Mouse (Mus musculus) CH12.LX (cell line): ENCODE measurements around the gene Pigr.

Experiments
- CHD1 ChIP-seq: IDR thresholded peaks from 2 replicates; pipeline ENCODE4 v1.6.1; 2012; ENCODE audit warnings: low read depth, low read length, improper control_type of control experiment, inconsistent platforms
- CTCF ChIP-seq, 2 experiments: IDR thresholded peaks in 1 of 2; conservative IDR thresholded peaks in 1 of 2; 2 replicates each; pipeline ENCODE4 v1.5.1; 2011 to 2012; ENCODE audit warnings: low read depth in 2 of 2, low read length in 2 of 2, improper control_type of control experiment in 1 of 2, inconsistent platforms in 1 of 2, mild to moderate bottlenecking in 1 of 2, moderate library complexity in 1 of 2
- E2F4 ChIP-seq: IDR thresholded peaks from 2 replicates; pipeline ENCODE4 v1.6.1; 2011; ENCODE audit warnings: low read depth, low read length, improper control_type of control experiment; ENCODE audit not compliant: insufficient replicate concordance
- EP300 ChIP-seq: IDR thresholded peaks from 2 replicates; pipeline ENCODE4 v1.6.1; 2011; ENCODE audit warnings: low read length, improper control_type of control experiment
- GABPA ChIP-seq: IDR thresholded peaks from 2 replicates; pipeline ENCODE4 v1.6.1; 2012; ENCODE audit warnings: low read depth, low read length, improper control_type of control experiment, inconsistent platforms; ENCODE audit not compliant: insufficient replicate concordance
- MAX ChIP-seq: IDR thresholded peaks from 2 replicates; pipeline ENCODE4 v1.6.1; 2011; ENCODE audit warnings: low read length, improper control_type of control experiment
- MEF2A ChIP-seq: IDR thresholded peaks from 2 replicates; pipeline ENCODE4 v1.6.1; 2014; ENCODE audit warnings: low read depth, mild to moderate bottlenecking, inconsistent platforms, low read length, improper control_type of control experiment, borderline replicate concordance
- POLR2A ChIP-seq: IDR thresholded peaks from 2 replicates; pipeline ENCODE4 v1.6.1; 2011; ENCODE audit warnings: low read depth, mild to moderate bottlenecking, improper control_type of control experiment, low read length
- TBP ChIP-seq: conservative IDR thresholded peaks from 2 replicates; pipeline ENCODE4 v1.6.1; 2011; ENCODE audit warnings: low read depth, low read length, improper control_type of control experiment
- ZC3H11A ChIP-seq: IDR thresholded peaks from 2 replicates; pipeline ENCODE4 v1.6.1; 2012; ENCODE audit warnings: low read depth, mild to moderate bottlenecking, inconsistent platforms, low read length, improper control_type of control experiment
- ZMIZ1 ChIP-seq: IDR thresholded peaks from 2 replicates; pipeline ENCODE4 v1.6.1; 2012; ENCODE audit warnings: low read depth, mild to moderate bottlenecking, inconsistent platforms, low read length, improper control_type of control experiment

GRCm38 (mm10) chr1:130821149-130821471, 5.4 kb upstream of the Pigr start:
- no peak for TF ChIP-seq CTCF (conservative IDR thresholded peaks at IDR 0.05 in 1 of 2, IDR thresholded peaks at IDR 0.05 in 1 of 2; ENCODE audit: low read depth in 2 of 2, low read length in 2 of 2)
- TF ChIP-seq TBP: no peak
- no peak for TF ChIP-seq MEF2A
- no peak; the same call in 1 of the 2 replicates for TF ChIP-seq CHD1
- TF ChIP-seq EP300: no peak
- TF ChIP-seq ZMIZ1: no peak
- TF ChIP-seq E2F4: no peak
- no peak; the same call in 1 of the 2 replicates for TF ChIP-seq MAX
- TF ChIP-seq POLR2A: no peak
- no peak for TF ChIP-seq ZC3H11A
- no peak for TF ChIP-seq GABPA
